Mouse (Mus musculus) heart, embryonic 11.5 days (tissue): ENCODE measurements around the gene Pde1c. TPM values are rescaled to one million over a fixed set of nuclear protein-coding genes. Genes with fewer than 3 reads are reported as not detected.

ENCODE experiments used
- ATAC-seq: fragments of 200-750 bp; cut with Nextera tagmentation; replicated peaks from 2 replicates; pipeline ENCODE4 v1.8.0; 2017; ENCODE audit warnings: moderate library complexity; ENCODE audit not compliant: insufficient number of reproducible peaks, low FRiP score, low TSS enrichment
- H3K27ac ChIP-seq: fragments of 300-500 bp; sonication (generic); 2 replicates; pipeline ENCODE4 v1.5.1; 2014; ENCODE audit warnings: mild to moderate bottlenecking, low read depth, low read length
- H3K27me3 ChIP-seq: fragments of 300-500 bp; sonication (generic); 2 replicates; pipeline ENCODE4 v1.6.1; 2014; ENCODE audit warnings: mild to moderate bottlenecking, low read length, mixed read lengths; ENCODE audit not compliant: control insufficient read depth, insufficient read depth
- H3K36me3 ChIP-seq: fragments of 300-500 bp; sonication (generic); 2 replicates; pipeline ENCODE4 v1.6.1; 2014; ENCODE audit warnings: mild to moderate bottlenecking, low read length, moderate library complexity, mixed read lengths; ENCODE audit not compliant: control insufficient read depth, insufficient read depth
- H3K4me1 ChIP-seq: fragments of 300-500 bp; sonication (generic); 2 replicates; pipeline ENCODE4 v1.6.1; 2014; ENCODE audit warnings: low read length; ENCODE audit not compliant: control insufficient read depth, insufficient read depth
- H3K4me2 ChIP-seq: fragments of 300-500 bp; sonication (generic); 2 replicates; pipeline ENCODE4 v1.6.1; 2014; ENCODE audit warnings: mild to moderate bottlenecking, moderate library complexity
- H3K4me3 ChIP-seq: fragments of 300-500 bp; sonication (generic); 2 replicates; pipeline ENCODE4 v1.5.1; 2014; ENCODE audit warnings: low read depth, low read length
- H3K9ac ChIP-seq: fragments of 300-500 bp; sonication (generic); 2 replicates; pipeline ENCODE4 v1.6.1; 2014; ENCODE audit warnings: mild to moderate bottlenecking, low read depth, low read length, moderate library complexity
- H3K9me3 ChIP-seq: fragments of 300-500 bp; sonication (generic); replicated peaks from 2 replicates; pipeline ENCODE4 v1.6.1; 2016; ENCODE audit warnings: low read length; ENCODE audit not compliant: control insufficient read depth
- WGBS: fragments of 180-500 bp; shearing (Covaris S2); extraction: QIAGEN DNeasy Blood & Tissue Kit; methylation state at CpG from one replicate; pipeline ENCODE4 v1.1.7; 2014; ENCODE audit not compliant: insufficient replicate concordance; 5-methylcytosine and 5-hydroxymethylcytosine counted together
- polyA plus RNA-seq: library from polyadenylated mRNA; unstranded; fragments of >200 nt; fragmentation: Nextera tagmentation; extraction: Ambion mirVana; gene quantifications from 2 replicates; pipeline ENCODE4 v1.2.1, GENCODE M21; 2014

Gene Pde1c
- polyA plus RNA-seq, 1 experiment from 2014 or later = 2.6 TPM

DNA sequence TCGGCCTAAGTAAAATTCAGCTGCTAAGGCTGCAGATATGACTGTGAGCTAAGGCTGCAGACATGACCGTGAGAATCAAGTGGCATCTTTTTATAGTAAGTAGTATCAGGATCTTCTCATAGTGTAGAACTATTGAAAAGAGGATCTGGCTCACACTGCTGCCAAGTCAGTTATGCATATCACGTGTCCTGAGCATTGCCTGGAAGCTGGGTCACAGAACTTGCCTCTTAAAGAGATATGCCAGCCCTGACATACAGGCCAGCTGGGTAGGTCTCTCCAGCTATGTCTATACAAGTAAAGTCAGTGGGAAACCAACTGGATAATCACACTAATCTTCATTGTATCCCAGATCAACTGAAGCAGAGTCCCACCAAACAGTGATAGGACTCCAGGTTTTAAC is 83.8 kb downstream of the Pde1c start:
- Histone ChIP-seq H3K4me3 (no peak overlapping the region), H3K27me3 (no peaks in the 10 kb centered on the region), H3K9ac (no peak overlapping the region), H3K27ac (no peak overlapping the region), H3K9me3 (no peaks in the 10 kb centered on the region), H3K4me1 (no peaks in the 10 kb centered on the region), H3K4me2 (no peak overlapping the region), H3K36me3 (no peaks in the 10 kb centered on the region)
- 60% methylated on average over 3 of the region's 3 CpGs for WGBS
- no peak for ATAC-seq

GRCm38 (mm10) chr6:56480914-56481482 is 87.9 kb downstream of the Pde1c start:
- no peak overlapping the region for H3K4me2 ChIP-seq
- H3K27me3 ChIP-seq = no peaks in the 10 kb centered on the region
- no peak overlapping the region for H3K4me3 ChIP-seq
- H3K36me3 ChIP-seq = no peaks in the 10 kb centered on the region
- H3K27ac ChIP-seq = no peak overlapping the region
- no peak for ATAC-seq
- no peaks in the 10 kb centered on the region for H3K9me3 ChIP-seq
- H3K9ac ChIP-seq = no peak overlapping the region
- no peaks in the 10 kb centered on the region for H3K4me1 ChIP-seq
- 6% methylated on average over 6 of the region's 6 CpGs for WGBS

GRCm38 (mm10) chr6:56476581-56476980 is 92.3 kb downstream of the Pde1c start:
- Histone ChIP-seq H3K9me3 (no peaks in the 10 kb centered on the region), H3K36me3 (no peaks in the 10 kb centered on the region), H3K4me3 (no peak overlapping the region), H3K4me1 (no peaks in the 10 kb centered on the region), H3K27me3 (no peaks in the 10 kb centered on the region), H3K27ac (no peak overlapping the region), H3K9ac (no peak overlapping the region), H3K4me2 (no peak overlapping the region)
- ATAC-seq = no peak
- 19% methylated on average over 6 of the region's 6 CpGs for WGBS

DNA sequence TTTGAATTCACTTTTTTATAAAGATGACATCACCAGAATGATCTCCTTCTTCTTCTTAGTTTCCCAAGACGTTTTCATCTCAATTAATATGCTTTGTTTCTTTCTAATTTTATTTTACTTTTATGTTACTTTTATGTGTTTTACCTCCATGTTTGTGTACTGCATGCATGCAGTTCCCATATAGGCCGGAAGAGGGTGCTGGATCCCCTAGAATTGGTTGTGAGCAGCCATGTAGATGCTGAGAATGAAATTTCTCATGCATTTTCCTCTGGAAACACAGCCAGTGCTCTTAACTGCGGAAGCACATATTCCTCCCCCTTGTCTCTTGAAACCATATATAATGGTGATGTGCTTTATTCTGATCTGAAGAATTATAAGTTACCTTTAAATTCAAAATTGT is 110.8 kb downstream of the Pde1c start:
- no peaks in the 10 kb centered on the region for H3K27me3 ChIP-seq
- ATAC-seq = no peak
- WGBS = 41% methylated on average over 3 of the region's 3 CpGs

DNA sequence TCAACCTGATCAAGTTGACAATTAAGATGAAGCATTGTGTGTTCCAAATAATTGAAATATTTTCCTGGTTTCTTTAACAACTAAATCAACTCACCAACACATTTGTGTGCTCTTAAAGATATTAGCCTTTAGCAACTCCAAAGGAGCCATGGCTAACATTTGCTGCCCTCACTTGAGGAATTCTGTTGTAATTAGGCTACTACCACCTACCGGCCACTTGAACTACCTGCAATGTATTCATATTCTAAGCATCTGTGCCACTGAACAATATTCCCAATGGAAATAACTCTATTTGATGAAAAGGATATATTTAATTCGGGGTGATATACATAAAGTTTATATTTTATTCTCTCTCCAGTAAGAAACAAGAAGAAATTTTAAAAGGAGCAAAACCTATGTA is 121.0 kb downstream of the Pde1c start:
- Histone ChIP-seq H3K27me3 (no peaks in the 10 kb centered on the region), H3K36me3 (no peaks in the 10 kb centered on the region), H3K27ac (no peak overlapping the region), H3K9me3 (no peaks in the 10 kb centered on the region), H3K9ac (no peak overlapping the region), H3K4me1 (no peaks in the 10 kb centered on the region), H3K4me3 (no peak overlapping the region), H3K4me2 (no peak overlapping the region)
- WGBS = 18% methylated on average over 2 of the region's 2 CpGs
- no peak for ATAC-seq

More for the DNA sequence above, 110.8 kb downstream of the Pde1c start:
- H3K4me2 ChIP-seq = no peak overlapping the region
- no peaks in the 10 kb centered on the region for H3K36me3 ChIP-seq
- H3K27ac ChIP-seq = no peak overlapping the region
- H3K4me1 ChIP-seq = no peaks in the 10 kb centered on the region
- no peaks in the 10 kb centered on the region for H3K9me3 ChIP-seq
- H3K4me3 ChIP-seq = no peak overlapping the region
- H3K9ac ChIP-seq = no peak overlapping the region

GRCm38 (mm10) chr6:56441501-56441900 is 127.4 kb downstream of the Pde1c start:
- no peak overlapping the region for H3K27ac ChIP-seq
- WGBS = 82% methylated on average over 4 of the region's 4 CpGs
- no peaks in the 10 kb centered on the region for H3K4me1 ChIP-seq
- H3K36me3 ChIP-seq = no peaks in the 10 kb centered on the region
- no peak overlapping the region for H3K9ac ChIP-seq
- no peak for ATAC-seq
- no peak overlapping the region for H3K4me3 ChIP-seq
- no peak overlapping the region for H3K4me2 ChIP-seq
- no peaks in the 10 kb centered on the region for H3K27me3 ChIP-seq
- H3K9me3 ChIP-seq = no peaks in the 10 kb centered on the region

DNA sequence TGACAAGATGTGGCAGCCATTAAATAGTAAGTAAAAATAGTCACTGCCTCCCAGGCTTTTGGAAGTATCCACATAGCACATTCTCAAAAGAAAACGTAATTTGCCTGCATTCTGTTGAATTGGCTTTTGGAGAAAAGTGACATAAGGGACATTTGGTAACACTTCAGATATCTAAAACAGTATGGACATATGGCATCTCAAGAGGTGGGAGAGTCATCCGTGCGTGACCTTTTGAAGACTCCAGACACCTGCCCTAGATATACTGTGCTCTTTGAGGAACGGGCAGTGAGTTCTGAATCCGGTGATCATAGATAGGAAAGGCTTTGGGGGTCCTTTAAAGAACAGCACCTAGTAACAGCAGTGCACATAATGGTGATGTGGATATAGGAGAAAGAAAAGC is 143.1 kb downstream of the Pde1c start:
- H3K9me3 ChIP-seq = no peaks in the 10 kb centered on the region
- H3K27ac ChIP-seq = no peak overlapping the region
- no peak overlapping the region for H3K4me3 ChIP-seq
- 82% methylated on average over 5 of the region's 5 CpGs for WGBS
- H3K36me3 ChIP-seq = no peaks in the 10 kb centered on the region
- no peaks in the 10 kb centered on the region for H3K27me3 ChIP-seq
- H3K4me1 ChIP-seq = no peaks in the 10 kb centered on the region
- no peak overlapping the region for H3K9ac ChIP-seq
- ATAC-seq = no peak
- H3K4me2 ChIP-seq = no peak overlapping the region

DNA sequence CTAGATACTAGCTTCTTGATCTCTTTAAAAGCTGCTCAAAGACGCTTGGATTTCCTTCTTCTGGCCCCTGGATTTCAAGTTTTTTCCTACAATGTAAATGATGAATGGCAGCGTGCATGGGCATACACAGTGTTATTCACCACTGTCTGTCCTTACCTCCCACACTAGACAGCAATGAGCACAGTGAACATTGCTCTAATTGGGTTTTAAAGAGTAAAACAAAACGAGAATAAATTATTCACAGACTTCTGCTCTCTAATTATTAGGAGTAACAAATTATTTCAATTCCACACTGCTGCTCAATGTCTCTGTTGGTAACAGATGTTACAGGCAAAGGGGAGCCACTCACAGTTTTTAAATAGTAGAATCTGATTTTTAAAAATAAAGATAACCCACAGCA is 146.0 kb downstream of the Pde1c start:
- H3K4me1 ChIP-seq = no peaks in the 10 kb centered on the region
- H3K9ac ChIP-seq = no peak overlapping the region
- H3K27me3 ChIP-seq = no peaks in the 10 kb centered on the region
- no peak overlapping the region for H3K4me3 ChIP-seq
- ATAC-seq = no peak
- whole genome bisulfite sequencing = 74% methylated on average over 3 of the region's 3 CpGs
- no peaks in the 10 kb centered on the region for H3K36me3 ChIP-seq
- no peak overlapping the region for H3K27ac ChIP-seq
- no peaks in the 10 kb centered on the region for H3K9me3 ChIP-seq
- no peak overlapping the region for H3K4me2 ChIP-seq

- Histone ChIP-seq H3K9me3 (no peaks in the 10 kb centered on the region), H3K27me3 (no peaks in the 10 kb centered on the region), H3K4me3 (no peak overlapping the region), H3K27ac (no peak overlapping the region), H3K9ac (no peak overlapping the region), H3K4me2 (no peak overlapping the region), H3K36me3 (no peaks in the 10 kb centered on the region), H3K4me1 (no peaks in the 10 kb centered on the region)
- 63% methylated on average over 4 of the region's 4 CpGs for WGBS
- ATAC-seq = no peak
Observed at GRCm38 (mm10) chr6:56416191-56416590, 152.7 kb downstream of the Pde1c start.
